Comparison of ENCODE assay signal across 8 mouse cellular contexts in the genomic region with DNA sequence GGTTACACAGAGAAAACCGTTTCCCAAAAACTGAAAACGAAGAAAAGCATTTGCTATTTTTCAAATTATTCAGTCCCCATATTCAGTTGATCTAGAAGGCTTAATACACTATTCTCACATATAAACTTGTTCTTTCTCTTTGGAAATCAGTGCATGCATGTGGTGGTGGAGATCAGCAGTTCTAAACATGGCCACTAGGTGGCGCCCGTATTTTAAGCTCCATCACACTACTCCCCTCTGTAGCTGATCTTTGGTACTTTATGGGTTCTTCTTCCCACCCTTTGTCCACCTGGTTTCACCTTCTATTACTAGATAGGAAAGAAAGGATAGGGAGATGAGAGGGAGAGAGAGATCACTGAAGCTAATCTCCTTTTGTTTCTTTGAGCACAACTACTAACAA. TPM values are rescaled to one million over a fixed set of nuclear protein-coding genes. Genes with fewer than 3 reads are reported as not detected.
DNase-seq lines count a peak whose midpoint lies in the region; ATAC-seq and TF ChIP-seq lines count a peak whose summit lies in the region.

No protein-coding gene starts in this region.

- H3K4me3 ChIP-seq in testis, adult 2 months (ENCODE audit: control insufficient read depth, low read depth, low read length) = no peak overlapping the region
- H3K4me3 ChIP-seq in forebrain, embryonic 14.5 days (ENCODE audit: low read depth, low read length) = no peak overlapping the region
- no peak overlapping the region for H3K4me3 ChIP-seq in liver, adult 2 months (ENCODE audit: insufficient read depth, low read depth, low read length)

- peak; percentile 28; the same call in 1 of the 2 replicates for TF ChIP-seq CTCF in testis, adult 2 months (IDR thresholded peaks at IDR 0.05; ENCODE audit: control insufficient read depth, insufficient read depth, insufficient replicate concordance, low read depth, low read length)
- peak; percentile 71 for TF ChIP-seq CTCF in liver, adult 2 months (IDR thresholded peaks at IDR 0.05; ENCODE audit: low read depth, low read length)

- no peaks in the 10 kb centered on the region for H3K9me3 ChIP-seq in forebrain, embryonic 14.5 days (replicated peaks; ENCODE audit: control insufficient read depth, low read length)

- H3K79me2 ChIP-seq in liver, adult 2 months (ENCODE audit: control insufficient read depth, insufficient read depth, low read length) = no peaks in the 10 kb centered on the region

- H3K4me2 ChIP-seq in forebrain, embryonic 14.5 days (ENCODE audit: low read length) = no peak overlapping the region

- ATAC-seq in forebrain, embryonic 14.5 days = peak; percentile 70; the same call in 1 of the 2 replicates
- ATAC-seq in inflammation-experienced regulatory T-cells, adult 6 months = peak; percentile 46

- H3K27ac ChIP-seq in testis, adult 2 months (ENCODE audit: control insufficient read depth, insufficient read depth, low read depth, low read length) = no peak overlapping the region
- H3K27ac ChIP-seq in forebrain, embryonic 14.5 days (ENCODE audit: low read depth, low read length) = no peak overlapping the region
- no peak overlapping the region for H3K27ac ChIP-seq in liver, adult 2 months (replicated peaks; ENCODE audit: insufficient read depth, low read depth, low read length)

- peaks cover 5% of the 10 kb centered on the region for H3K4me1 ChIP-seq in testis, adult 2 months (ENCODE audit: control insufficient read depth, insufficient read depth, low read length)
- H3K4me1 ChIP-seq in forebrain, embryonic 14.5 days (ENCODE audit: control insufficient read depth, insufficient read depth, low read length) = no peaks in the 10 kb centered on the region
- no peaks in the 10 kb centered on the region for H3K4me1 ChIP-seq in liver, adult 2 months (ENCODE audit: control insufficient read depth, insufficient read depth, low read length)

- DNase-seq in testis, postnatal 14 days (ENCODE audit: low spot score) = no peak
- DNase-seq in c-Kit-positive CD71-positive TER-119-positive erythroid progenitor cells, embryonic 14.5 days (ENCODE audit: low spot score) = peak; percentile 69
- DNase-seq in forebrain, embryonic 14.5 days (ENCODE audit: low spot score) = peak; percentile 84
- DNase-seq in liver, adult 2 months (ENCODE audit: extremely low read depth, low read depth, low spot score) = peak; percentile 57
- DNase-seq in natural killer cell, adult 2 months (ENCODE audit: low spot score in 2 of 2) = peak; percentile 54 to 68
- DNase-seq in telencephalon, adult 2 months (ENCODE audit: low read depth, low spot score) = peak; percentile 45

- TF ChIP-seq POLR2A in testis, adult 2 months (IDR thresholded peaks at IDR 0.05; ENCODE audit: control insufficient read depth, low read depth, low read length) = no peak
- no peak for TF ChIP-seq POLR2A in liver, adult 2 months (IDR thresholded peaks at IDR 0.05; ENCODE audit: extremely low read depth, insufficient read depth, low read length)

- no peaks in the 10 kb centered on the region for H3K27me3 ChIP-seq in testis, adult 2 months (ENCODE audit: control insufficient read depth, insufficient read depth, low read length)
- H3K27me3 ChIP-seq in forebrain, embryonic 14.5 days (replicated peaks; ENCODE audit: control insufficient read depth, insufficient read depth, low read length) = no peaks in the 10 kb centered on the region
- no peaks in the 10 kb centered on the region for H3K27me3 ChIP-seq in liver, adult 2 months (ENCODE audit: control insufficient read depth, insufficient read depth, low read length)

- 23% methylated on average over 4 of the region's 4 CpGs for WGBS in forebrain, embryonic 14.5 days
- WGBS in liver, adult 2 months = 19% methylated on average over 4 of the region's 4 CpGs

- H3K36me3 ChIP-seq in testis, adult 2 months (ENCODE audit: control insufficient read depth, insufficient read depth, low read length) = peaks cover 5% of the 10 kb centered on the region
- H3K36me3 ChIP-seq in forebrain, embryonic 14.5 days (ENCODE audit: control insufficient read depth, insufficient read depth, low read length) = peaks cover 88% of the 10 kb centered on the region
- H3K36me3 ChIP-seq in liver, adult 2 months (ENCODE audit: control insufficient read depth, insufficient read depth, low read length) = peaks cover 70% of the 10 kb centered on the region

- no peak overlapping the region for H3K9ac ChIP-seq in forebrain, embryonic 14.5 days (ENCODE audit: low read length)
- H3K9ac ChIP-seq in liver, adult 2 months (ENCODE audit: low read depth, low read length) = no peak overlapping the region

RNA-seq across cellular contexts. Expression of gene Dhrs13, which starts 12.4 kb away (rescaled TPM):
- 4.9 and 5.1 TPM in 2 replicates for polyA plus RNA-seq in testis, adult 2 months (2012; rRNA removed)
- 36.6 and 38.8 TPM in 2 replicates for polyA plus RNA-seq in forebrain, embryonic 14.5 days (2014; fragmentation: Nextera tagmentation; extraction: Ambion mirVana)
- 1 to 10 TPM in 2 of 3 experiments, under 1 TPM in 1; 0.94 to 1.8 (median 1.7) TPM for polyA plus RNA-seq in inflammation-experienced regulatory T-cells, adult 6 months (2017; shearing (Covaris generic))
- 4.3 and 6.0 TPM in 2 replicates for total RNA-seq in liver, adult 2 months (2014; rRNA removed)
- 5.4 and 6.0 TPM in 2 replicates for polyA plus RNA-seq in liver, adult 2 months (2012; rRNA removed)

RNA-seq across cellular contexts. Expression of gene Flot2, which starts 18.1 kb away (rescaled TPM):
- 35.3 and 36.6 TPM in 2 replicates for polyA plus RNA-seq in testis, adult 2 months (2012; rRNA removed)
- 56.2 and 64.6 TPM in 2 replicates for polyA plus RNA-seq in forebrain, embryonic 14.5 days (2014; fragmentation: Nextera tagmentation; extraction: Ambion mirVana)
- polyA plus RNA-seq in inflammation-experienced regulatory T-cells, adult 6 months (2017; shearing (Covaris generic)) = 10 to 100 TPM; 21.3 to 36.0 (median 24.7) TPM
- total RNA-seq in liver, adult 2 months (2014; rRNA removed) = 19.1 and 23.0 TPM in 2 replicates
- polyA plus RNA-seq in liver, adult 2 months (2012; rRNA removed) = 66.5 and 70.7 TPM in 2 replicates

RNA-seq across cellular contexts. Expression of gene Phf12, which starts 37.1 kb away (rescaled TPM):
- 24.6 and 26.7 TPM in 2 replicates for polyA plus RNA-seq in testis, adult 2 months (2012; rRNA removed)
- 16.5 and 17.0 TPM in 2 replicates for polyA plus RNA-seq in forebrain, embryonic 14.5 days (2014; fragmentation: Nextera tagmentation; extraction: Ambion mirVana)
- polyA plus RNA-seq in inflammation-experienced regulatory T-cells, adult 6 months (2017; shearing (Covaris generic)) = 10 to 100 TPM; 21.4 to 37.6 (median 35.3) TPM
- 3.6 and 7.5 TPM in 2 replicates for total RNA-seq in liver, adult 2 months (2014; rRNA removed)
- polyA plus RNA-seq in liver, adult 2 months (2012; rRNA removed) = 18.6 and 24.9 TPM in 2 replicates
